Mouse (Mus musculus) embryonic facial prominence, embryonic 15.5 days (tissue): ENCODE measurements around the gene Sde2. TPM values are rescaled to one million over a fixed set of nuclear protein-coding genes. Genes with fewer than 3 reads are reported as not detected.

Source experiments
- ATAC-seq: fragments of 200-750 bp; cut with Nextera tagmentation; 2 replicates; pipeline ENCODE4 v1.8.0; 2017; ENCODE audit warnings: low read depth, moderate TSS enrichment; ENCODE audit not compliant: insufficient number of reproducible peaks, low FRiP score, low TSS enrichment
- H3K27ac ChIP-seq: fragments of 300-500 bp; sonication (generic); replicated peaks from 2 replicates; pipeline ENCODE4 v1.5.1; 2015; ENCODE audit warnings: mild to moderate bottlenecking, inconsistent platforms
- H3K27me3 ChIP-seq: fragments of 300-500 bp; sonication (generic); 2 replicates; pipeline ENCODE4 v1.6.1; 2015; ENCODE audit warnings: inconsistent platforms
- H3K36me3 ChIP-seq: fragments of 300-500 bp; sonication (generic); 2 replicates; pipeline ENCODE4 v1.6.1; 2015; ENCODE audit warnings: mild to moderate bottlenecking, inconsistent platforms
- H3K4me1 ChIP-seq: fragments of 300-500 bp; sonication (generic); 2 replicates; pipeline ENCODE4 v1.6.1; 2015; ENCODE audit warnings: inconsistent platforms
- H3K4me2 ChIP-seq: fragments of 300-500 bp; sonication (generic); replicated peaks from 2 replicates; pipeline ENCODE4 v1.6.1; 2015; ENCODE audit warnings: mild to moderate bottlenecking, inconsistent platforms
- H3K4me3 ChIP-seq: fragments of 300-500 bp; sonication (generic); replicated peaks from 2 replicates; pipeline ENCODE4 v1.5.1; 2015; ENCODE audit warnings: mild to moderate bottlenecking, inconsistent platforms
- H3K9ac ChIP-seq: fragments of 300-500 bp; sonication (generic); 2 replicates; pipeline ENCODE4 v1.6.1; 2015; ENCODE audit warnings: inconsistent platforms
- H3K9me3 ChIP-seq: fragments of 300-500 bp; sonication (generic); replicated peaks from 2 replicates; pipeline ENCODE4 v1.6.1; 2016; ENCODE audit warnings: inconsistent platforms
- WGBS: fragments of 180-500 bp; shearing (Covaris S2); methylation state at CpG from one replicate; pipeline ENCODE4 v1.1.7; 2015; 5-methylcytosine and 5-hydroxymethylcytosine counted together
- polyA plus RNA-seq: library from polyadenylated mRNA; unstranded; fragments of >200 nt; fragmentation: Nextera tagmentation; extraction: Ambion mirVana; gene quantifications from 2 replicates; pipeline ENCODE4 v1.2.1, GENCODE M21; 2015

The Sde2 gene
- polyA plus RNA-seq, 1 experiment from 2014 or later = 37.5 TPM

- H3K4me3 ChIP-seq = no peak overlapping the region; the same call in 1 of the 2 replicates
- no peak overlapping the region for H3K27ac ChIP-seq
- no peaks in the 10 kb centered on the region for H3K9me3 ChIP-seq
- peaks cover 13% of the 10 kb centered on the region for H3K36me3 ChIP-seq
- H3K9ac ChIP-seq = no peak overlapping the region
- WGBS = 41% methylated on average over 20 of the region's 20 CpGs
- peak overlapping the region; percentile 36 for H3K4me2 ChIP-seq
- H3K27me3 ChIP-seq = no peaks in the 10 kb centered on the region
- ATAC-seq = 0 out of 2 replicates have a peak, but pooled peaks have one; percentile 26
- peaks cover 17% of the 10 kb centered on the region for H3K4me1 ChIP-seq
These were observed 60.8 kb downstream of the Sde2 start for GRCm38 (mm10) chr1:180911653-180912287.

GRCm38 (mm10) chr1:180912792-180913191 lies 61.9 kb downstream of the Sde2 start:
- H3K4me3 ChIP-seq = no peak overlapping the region
- 78% methylated on average over 5 of the region's 5 CpGs for WGBS
- H3K36me3 ChIP-seq = peaks cover 3% of the 10 kb centered on the region
- no peaks in the 10 kb centered on the region for H3K27me3 ChIP-seq
- no peak for ATAC-seq
- H3K27ac ChIP-seq = no peak overlapping the region
- H3K9me3 ChIP-seq = no peaks in the 10 kb centered on the region
- H3K9ac ChIP-seq = no peak overlapping the region
- no peak overlapping the region for H3K4me2 ChIP-seq
- peaks cover 17% of the 10 kb centered on the region for H3K4me1 ChIP-seq

- H3K9ac ChIP-seq = no peak overlapping the region
- peak overlapping the region; percentile 58; the same call in 1 of the 2 replicates for H3K27ac ChIP-seq
- no peaks in the 10 kb centered on the region for H3K27me3 ChIP-seq
- H3K36me3 ChIP-seq = no peaks in the 10 kb centered on the region
- 16% methylated on average over 4 of the region's 4 CpGs for WGBS
- H3K9me3 ChIP-seq = no peaks in the 10 kb centered on the region
- peak; percentile 77; the same call in 1 of the 2 replicates for ATAC-seq
- H3K4me2 ChIP-seq = no peak overlapping the region
- H3K4me3 ChIP-seq = no peak overlapping the region
- H3K4me1 ChIP-seq = peaks cover 17% of the 10 kb centered on the region
These were observed 62.9 kb downstream of the Sde2 start for GRCm38 (mm10) chr1:180913797-180914196.

GRCm38 (mm10) chr1:180916425-180916824 lies 65.5 kb downstream of the Sde2 start:
- Histone ChIP-seq H3K27me3 (no peaks in the 10 kb centered on the region), H3K9ac (no peak overlapping the region), H3K9me3 (no peaks in the 10 kb centered on the region), H3K27ac (no peak overlapping the region), H3K4me1 (peaks cover 16% of the 10 kb centered on the region), H3K36me3 (no peaks in the 10 kb centered on the region), H3K4me2 (no peak overlapping the region), H3K4me3 (no peak overlapping the region)
- no peak for ATAC-seq
- 87% methylated on average over 11 of the region's 11 CpGs for WGBS

- no peak overlapping the region for H3K27ac ChIP-seq
These were observed 66.1 kb downstream of the Sde2 start for GRCm38 (mm10) chr1:180917053-180917452.

More at GRCm38 (mm10) chr1:180917053-180917452, 66.1 kb downstream of the Sde2 start:
- Histone ChIP-seq H3K4me2 (no peak overlapping the region), H3K36me3 (no peaks in the 10 kb centered on the region), H3K9me3 (no peaks in the 10 kb centered on the region), H3K9ac (no peak overlapping the region), H3K4me1 (peaks cover 12% of the 10 kb centered on the region), H3K4me3 (no peak overlapping the region), H3K27me3 (no peaks in the 10 kb centered on the region)
- no peak for ATAC-seq
- WGBS = 34% methylated on average over 1 of the region's 1 CpGs

Other genes starting within 250 kb of the Sde2 start
- 13.9 and 15.8 TPM in 2 replicates for gene Lin9, start 210.0 kb upstream of the Sde2 start, polyA plus RNA-seq
- 0.11 and 0.14 TPM in 2 replicates for gene Mixl1, start 154.1 kb upstream of the Sde2 start, polyA plus RNA-seq
- gene Acbd3, start 125.1 kb upstream of the Sde2 start, polyA plus RNA-seq = 26.8 and 27.5 TPM in 2 replicates
- 2,445 and 2,695 TPM in 2 replicates for gene H3f3a, start 37.2 kb upstream of the Sde2 start, polyA plus RNA-seq
- 0.24 and 0.32 TPM in 2 replicates for gene Lefty2, start 42.0 kb downstream of the Sde2 start, polyA plus RNA-seq
- gene Pycr2, start 53.2 kb downstream of the Sde2 start, polyA plus RNA-seq = 96.9 and 105 TPM in 2 replicates
- 4.0 and 4.6 TPM in 2 replicates for gene Lefty1, start 83.9 kb downstream of the Sde2 start, polyA plus RNA-seq
- gene Tmem63a, start 91.2 kb downstream of the Sde2 start, polyA plus RNA-seq = 17.3 and 18.5 TPM in 2 replicates
- 16.3 and 17.7 TPM in 2 replicates for gene Ephx1, start 169.8 kb downstream of the Sde2 start, polyA plus RNA-seq
- gene 9130409I23Rik, start 200.1 kb downstream of the Sde2 start, polyA plus RNA-seq = not detected in 2 replicates